Mouse (Mus musculus) G1E (cell line): ENCODE measurements at regions not wholly inside any gene's neighbourhood (a gene's known extent, or its start where the extent isn't known, plus 50 kb on each side); places are given as distances from the start of the nearest gene placed in this dataset.

Experiments
- CTCF ChIP-seq: IDR thresholded peaks from 2 replicates; pipeline ENCODE4 v1.5.1; 2012; ENCODE audit warnings: low read depth, low read length, inconsistent platforms, mixed read lengths
- GATA1 ChIP-seq: IDR thresholded peaks from 2 replicates; pipeline ENCODE4 v1.6.1; 2012; ENCODE audit warnings: borderline replicate concordance, low read length, inconsistent platforms, mixed read lengths
- GATA2 ChIP-seq: IDR thresholded peaks from 2 replicates; pipeline ENCODE4 v1.6.1; 2012; ENCODE audit warnings: low read depth, low read length, inconsistent platforms, borderline replicate concordance
- POLR2AphosphoS5 ChIP-seq: IDR thresholded peaks from 2 replicates; pipeline ENCODE4 v1.6.1; 2012; ENCODE audit warnings: low read depth, low read length, inconsistent platforms; ENCODE audit not compliant: insufficient replicate concordance
- TAL1 ChIP-seq: conservative IDR thresholded peaks from 2 replicates; pipeline ENCODE4 v1.6.1; 2012; ENCODE audit warnings: low read depth, low read length, inconsistent platforms, mixed read lengths

DNA sequence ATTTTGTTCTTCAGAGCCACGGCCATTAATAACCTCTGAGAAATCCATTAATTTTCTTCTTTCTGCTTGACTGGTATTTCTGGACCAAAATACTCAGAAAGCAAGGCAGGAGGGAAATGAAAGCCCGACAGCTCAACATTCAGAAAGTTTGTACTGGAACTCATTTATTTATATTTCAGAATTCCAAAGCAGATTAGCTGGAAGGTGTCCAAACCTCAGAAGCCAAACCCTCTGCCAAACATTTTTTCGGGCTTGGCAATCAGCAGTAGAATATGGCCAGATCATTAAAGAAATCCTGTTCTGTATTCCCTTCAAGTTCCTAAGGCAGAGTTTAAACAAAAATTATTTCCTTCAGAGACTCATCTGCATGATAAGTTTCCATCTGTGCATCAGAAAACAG, 450.4 kb upstream of the Tbl1xr1 start:
- TF ChIP-seq TAL1 (no peak), CTCF (no peak), POLR2AphosphoS5 (no peak), GATA2 (no peak), GATA1 (no peak)
